Mouse (Mus musculus): Measurements from ENCODE around the gene Adrm1. TPM values are rescaled to one million over a fixed set of nuclear protein-coding genes. Genes with fewer than 3 reads are reported as not detected.
"Not testable (repeated sequence)": the region's sequence is repeated elsewhere in the genome, so short reads cannot be mapped to it uniquely, and the experiment has no call there.

Adrm1 gene
- 10 to 100 TPM; 87.1 to 95.9 TPM for total RNA-seq (2021)
- long read RNA-seq, experiment 1, transcript Adrm1-201 (10 exons, 1,535 nt): major isoform, 198 of 221 reads
- long read RNA-seq, experiment 1, partial matches to known transcripts: 0 of 221 reads
- long read RNA-seq, experiment 1, other reads (novel, unspliced or antisense): 23 of 221 reads
- long read RNA-seq, experiment 2, full-length matches to known transcripts: 161 of 184 reads
- long read RNA-seq, experiment 2, partial matches to known transcripts: 7 of 184 reads
- long read RNA-seq, experiment 2, other reads (novel, unspliced or antisense): 16 of 184 reads

DNA sequence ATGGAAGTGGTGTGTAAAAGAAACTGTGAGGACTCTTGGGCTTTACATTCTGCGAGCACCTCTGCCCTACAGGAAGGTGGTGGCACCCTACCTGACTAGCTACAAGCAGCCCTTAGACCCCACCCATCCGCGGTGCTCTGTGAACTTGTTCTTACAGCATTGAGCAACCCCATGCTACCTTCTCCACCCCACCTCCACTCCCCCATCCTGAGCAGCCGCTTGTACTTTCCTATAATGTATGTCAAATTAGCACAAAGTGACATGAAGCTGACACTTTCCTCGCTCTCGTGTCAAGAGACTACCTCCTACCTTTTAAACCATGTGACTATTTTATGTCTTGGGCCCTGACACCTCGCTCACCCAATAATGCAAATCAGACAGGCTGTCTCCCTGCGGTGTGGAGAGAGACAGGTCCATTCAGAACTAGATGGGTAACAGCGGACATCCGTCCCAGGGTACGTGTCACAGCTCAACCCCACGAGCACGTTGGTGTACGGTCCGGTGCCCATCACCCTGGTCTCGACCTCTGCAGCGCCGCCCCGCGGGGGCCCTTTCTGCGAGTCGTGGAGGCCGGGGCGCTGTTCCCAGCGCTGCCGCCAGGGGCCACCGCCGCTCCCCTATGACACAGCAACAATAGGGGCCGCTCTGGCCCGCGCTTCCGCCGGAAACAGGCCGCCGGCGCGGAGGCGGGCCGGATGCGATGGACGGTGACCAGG is at the start of gene Adrm1:
Gene Adrm1, plus strand, starts transcription at position 680 of the 716 bp plus-strand sequence.
- peak; percentile 99 for DNase-seq
- intact Hi-C loops (cut with DNase I): loop anchor here (5.0 kb wide), 1 partner anchor 199 kb away; no protein-coding TSS in a partner anchor

- intact Hi-C loops (cut with DNase I): no loop called here
- DNase-seq: no peak
These were observed 47.1 kb upstream of the Adrm1 start for GRCm38 (mm10) chr2:180124192-180124591.

GRCm38 (mm10) chr2:180126195-180126594 is 45.1 kb upstream of the Adrm1 start:
- intact Hi-C loops (cut with DNase I): no loop called here
- peak; percentile 49 to 51 for DNase-seq

GRCm38 (mm10) chr2:180127675-180128074 is 43.6 kb upstream of the Adrm1 start:
- intact Hi-C loops (cut with DNase I): no loop called here
- DNase-seq: no peak

DNA sequence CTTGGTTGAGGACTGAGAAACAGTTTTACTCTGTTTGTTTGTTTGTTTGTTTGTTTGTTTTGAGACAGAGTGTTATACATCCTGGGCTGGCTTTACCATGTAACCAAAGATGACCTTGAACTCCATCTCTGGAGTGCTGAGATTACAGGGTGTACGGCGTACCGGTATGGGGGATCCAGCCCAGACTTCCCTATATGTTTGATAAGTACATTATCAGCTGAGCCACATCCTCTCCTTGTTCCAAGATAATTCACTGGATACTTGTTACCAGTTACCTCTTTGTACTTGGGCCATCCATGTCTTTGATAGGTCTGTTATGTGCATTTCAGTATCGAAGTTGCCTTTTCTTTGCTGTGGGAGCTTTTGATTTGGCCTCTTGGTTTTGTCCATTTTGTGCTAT is 38.1 kb upstream of the Adrm1 start:
- no peak for DNase-seq
- intact Hi-C loops (cut with DNase I): no loop called here

GRCm38 (mm10) chr2:180133911-180134310 is 37.4 kb upstream of the Adrm1 start:
- no peak for DNase-seq
- intact Hi-C loops (cut with DNase I): no loop called here

DNA sequence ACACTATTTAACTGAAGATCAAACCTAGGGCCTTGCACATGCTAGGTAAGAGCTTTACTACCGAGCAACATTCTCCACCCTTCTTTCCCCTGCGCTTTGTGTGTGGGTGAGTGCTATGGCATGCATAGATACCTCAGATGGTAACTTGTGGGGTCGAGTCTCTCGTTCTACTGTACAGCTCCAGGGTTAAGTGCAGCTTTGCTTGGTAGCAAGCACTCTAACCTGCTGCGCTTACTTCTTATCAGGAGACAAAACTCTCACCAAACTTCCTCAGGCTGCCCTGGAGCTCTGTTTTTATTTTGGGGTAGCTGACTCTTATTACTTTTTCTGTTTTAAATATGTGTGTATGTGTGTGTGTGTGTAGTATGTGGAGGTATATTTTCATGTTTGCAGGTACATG is 35.9 kb upstream of the Adrm1 start:
- intact Hi-C loops (cut with DNase I): no loop called here
- DNase-seq: no peak

DNA sequence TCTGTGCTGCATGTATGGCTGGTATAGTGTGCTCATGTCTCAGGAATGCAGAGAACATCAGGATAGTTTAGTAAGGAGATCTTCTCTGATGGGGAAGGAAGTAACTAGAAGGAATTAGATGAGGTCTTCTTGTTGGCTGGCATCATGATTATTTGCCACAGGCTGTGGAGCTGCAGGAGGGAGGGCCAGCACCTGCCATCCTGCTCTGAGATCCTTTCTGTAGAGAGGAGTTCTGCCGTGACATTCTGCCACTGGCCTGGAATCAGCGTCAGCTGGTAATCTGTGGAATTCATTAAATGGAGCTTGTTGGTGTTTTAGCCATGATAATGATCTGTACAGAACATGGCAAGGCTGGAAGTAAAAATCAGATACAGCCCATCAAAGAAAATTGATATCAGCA is 25.2 kb upstream of the Adrm1 start:
- intact Hi-C loops (cut with DNase I): no loop called here
- no peak for DNase-seq

DNA sequence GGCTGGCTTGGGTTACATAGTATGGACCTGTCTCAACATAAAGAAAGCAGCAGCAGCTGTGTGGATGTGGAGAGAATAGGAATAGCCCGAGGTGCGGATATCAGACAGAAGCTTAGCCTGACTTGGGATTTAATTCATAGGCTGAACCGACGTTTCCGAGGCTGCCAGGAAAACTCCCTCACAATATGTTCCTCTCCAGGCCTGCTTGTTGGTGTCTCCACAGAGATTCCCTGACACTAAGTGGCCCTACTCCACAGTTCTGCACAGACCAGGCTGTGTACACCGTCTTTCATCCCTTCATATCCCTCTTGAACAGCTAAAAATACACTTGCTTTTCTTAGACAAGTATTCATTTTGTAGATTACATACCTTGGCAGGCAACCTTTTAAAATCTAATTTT is 23.9 kb upstream of the Adrm1 start:
- no peak for DNase-seq
- intact Hi-C loops (cut with DNase I): no loop called here

- DNase-seq: no peak
- intact Hi-C loops (cut with DNase I): no loop called here
These were observed 22.7 kb upstream of the Adrm1 start for GRCm38 (mm10) chr2:180148551-180148950.

DNA sequence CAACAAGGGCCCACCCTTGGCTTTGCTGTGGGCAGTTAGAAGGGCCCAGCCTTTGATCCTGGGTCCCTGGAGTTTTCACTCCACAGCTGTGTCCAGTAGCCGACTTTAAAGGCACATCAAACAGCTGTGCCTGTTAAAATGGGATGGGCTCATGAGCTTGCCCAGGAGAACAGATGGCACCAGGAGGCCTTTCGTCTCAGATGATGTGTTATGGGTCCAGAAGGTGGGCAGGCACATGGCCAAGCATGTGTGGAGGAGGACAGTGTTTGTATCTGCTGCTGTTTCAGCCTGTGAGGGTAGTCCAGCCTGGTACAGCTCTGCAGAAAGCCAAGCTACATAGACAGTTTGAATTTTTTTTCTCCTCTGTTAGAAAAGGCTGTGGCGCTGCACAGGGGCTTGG is 16.5 kb upstream of the Adrm1 start:
- intact Hi-C loops (cut with DNase I): no loop called here
- DNase-seq: no peak

DNA sequence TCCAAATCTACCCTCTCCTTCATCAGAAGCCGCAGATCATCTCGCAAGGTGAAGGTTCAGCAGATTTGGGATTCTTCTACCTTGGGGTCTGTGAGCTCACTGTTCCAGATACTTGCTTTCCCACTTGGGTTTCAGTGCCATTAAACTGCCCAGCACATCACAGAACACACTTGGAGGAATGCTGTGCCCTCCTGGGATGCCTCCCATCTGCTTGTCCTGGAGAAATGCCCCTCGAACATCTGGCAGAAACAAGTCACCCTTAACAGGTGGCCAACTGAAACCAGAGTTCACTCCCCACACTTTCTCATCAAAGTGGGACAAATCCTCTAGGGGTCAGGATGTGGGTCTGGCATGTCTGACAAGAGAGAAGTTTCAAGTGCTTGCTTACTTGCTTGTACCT is 12.7 kb upstream of the Adrm1 start:
- no peak for DNase-seq
- intact Hi-C loops (cut with DNase I): no loop called here

DNA sequence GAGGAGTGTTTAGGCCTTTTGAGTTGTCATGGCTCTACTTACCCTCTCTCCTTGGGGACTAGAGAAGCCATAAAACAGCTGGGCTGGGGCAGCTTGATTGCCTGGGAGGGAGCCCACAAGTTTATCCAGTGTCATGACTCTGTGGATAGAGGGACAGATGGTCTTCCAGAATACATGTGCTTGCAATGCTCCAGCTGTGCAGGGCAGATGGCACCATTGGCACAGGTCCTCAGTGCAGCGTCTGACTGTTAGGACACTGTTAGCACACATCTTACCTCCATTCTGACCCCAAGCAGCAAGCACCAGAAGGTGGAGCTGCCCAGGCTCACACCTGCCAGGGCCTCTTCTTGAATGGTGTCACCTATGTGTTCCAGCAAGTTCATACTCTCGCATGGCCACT is 5.4 kb upstream of the Adrm1 start:
- no peak for DNase-seq
- intact Hi-C loops (cut with DNase I): no loop called here

DNA sequence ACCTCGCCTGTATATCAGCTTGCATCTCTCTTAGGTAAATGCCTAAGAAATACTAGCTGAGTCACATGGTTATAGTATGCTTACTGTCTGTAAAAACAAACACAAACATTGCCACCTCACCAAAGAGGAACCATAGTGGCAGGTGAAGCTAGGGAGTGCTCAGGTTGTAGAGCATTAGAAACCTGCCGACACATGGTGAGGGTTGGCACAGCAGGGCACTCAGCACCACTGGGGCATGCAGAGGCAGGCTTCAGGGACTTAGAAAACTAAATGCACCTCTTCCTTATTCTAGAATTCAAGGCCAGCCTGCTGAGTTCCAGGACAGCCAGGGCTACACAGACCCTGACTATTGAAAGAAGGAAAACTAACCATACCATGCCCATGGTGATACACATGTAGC is 4.4 kb upstream of the Adrm1 start:
- intact Hi-C loops (cut with DNase I): no loop called here
- DNase-seq: no peak

DNA sequence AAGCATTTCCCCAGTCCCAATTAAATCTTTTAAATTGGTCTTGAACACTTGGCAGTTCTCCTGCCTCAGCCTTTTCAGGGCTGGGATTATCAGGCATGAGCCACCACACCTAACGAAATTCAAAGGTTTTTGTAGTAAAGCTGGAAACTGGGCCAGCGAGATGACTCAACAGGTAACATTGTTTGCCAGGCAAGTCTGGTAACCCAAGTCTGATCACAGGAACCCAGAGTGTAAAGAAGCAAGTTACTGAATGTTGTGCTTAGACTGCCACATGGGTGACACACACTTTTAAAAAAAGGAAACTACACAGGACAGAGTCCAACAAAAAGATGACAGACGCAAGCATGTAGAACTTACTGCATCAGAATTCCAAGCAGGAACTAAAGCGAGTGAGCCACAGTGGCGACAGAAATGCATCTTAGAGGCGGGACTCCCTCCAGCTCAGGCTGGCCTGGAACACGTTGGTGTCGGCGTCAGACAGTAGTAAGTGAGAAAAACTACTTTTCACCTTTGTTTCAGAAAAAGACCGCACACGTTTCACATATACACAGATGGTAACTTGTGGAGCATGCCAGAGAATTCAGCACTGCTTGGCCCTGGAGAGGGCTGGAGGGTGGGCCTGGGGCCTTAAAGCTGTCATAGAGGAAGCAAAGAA is 1.0 kb upstream of the Adrm1 start:
- intact Hi-C loops (cut with DNase I): loop anchor here (5.0 kb wide), 1 partner anchor 198 kb away; no protein-coding TSS in a partner anchor
- no peak for DNase-seq

GRCm38 (mm10) chr2:180171522-180172070 is 311 bp downstream of the Adrm1 start:
- intact Hi-C loops (cut with DNase I): loop anchor here (2.0 to 5.0 kb wide), 2 partner anchors 79 to 199 kb away; no protein-coding TSS in a partner anchor
- no peak for DNase-seq

DNA sequence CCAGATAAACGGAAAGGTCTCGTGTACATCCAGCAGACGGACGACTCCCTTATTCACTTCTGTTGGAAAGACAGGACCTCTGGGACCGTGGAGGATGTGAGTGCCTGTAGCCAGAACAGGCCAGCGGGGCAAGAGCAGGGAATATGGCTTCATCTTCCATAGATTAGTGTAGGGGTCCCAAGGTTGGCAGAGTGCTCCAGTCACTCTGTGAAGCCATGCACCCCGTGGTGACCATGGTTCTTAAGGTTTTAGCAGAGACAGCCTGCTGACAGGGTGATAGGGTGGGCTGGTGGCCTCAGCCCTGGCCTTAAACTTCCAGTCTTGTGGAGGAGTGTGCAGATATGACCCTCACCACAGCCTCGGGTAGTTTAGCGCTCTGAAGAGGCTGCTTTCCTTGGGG is 867 bp downstream of the Adrm1 start:
- DNase-seq: no peak
- intact Hi-C loops (cut with DNase I): loop anchor here (2.0 to 5.0 kb wide), 2 partner anchors 79 to 200 kb away; no protein-coding TSS in a partner anchor

- intact Hi-C loops (cut with DNase I): loop anchor here (2.0 to 5.0 kb wide), 2 partner anchors 78 to 201 kb away; no protein-coding TSS in a partner anchor
These were observed 1.9 kb downstream of the Adrm1 start for GRCm38 (mm10) chr2:180173163-180173562.

DNA sequence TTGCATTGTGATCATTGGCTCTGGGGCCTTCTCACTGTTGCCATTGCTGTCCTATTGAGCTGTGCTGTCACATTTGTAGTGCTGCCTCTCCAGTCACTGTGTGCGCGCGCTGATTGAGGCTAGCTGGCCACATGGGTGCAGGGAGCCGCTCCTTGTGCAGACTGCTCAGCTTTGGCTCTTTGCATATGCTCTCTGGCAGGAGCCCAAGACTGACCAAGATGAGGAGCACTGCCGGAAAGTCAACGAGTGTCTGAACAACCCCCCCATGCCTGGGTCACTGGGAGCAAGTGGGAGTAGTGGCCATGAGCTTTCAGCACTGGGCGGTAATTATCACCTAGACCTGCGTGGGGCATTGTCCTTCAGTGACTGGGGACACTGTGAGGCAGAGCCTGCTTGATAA is 2.4 kb downstream of the Adrm1 start:
- DNase-seq: not testable (repeated sequence)
- intact Hi-C loops (cut with DNase I): loop anchor here (2.0 to 5.0 kb wide), 2 partner anchors 77 to 201 kb away; no protein-coding TSS in a partner anchor

More at GRCm38 (mm10) chr2:180173163-180173562, 1.9 kb downstream of the Adrm1 start:
- no peak for DNase-seq

DNA sequence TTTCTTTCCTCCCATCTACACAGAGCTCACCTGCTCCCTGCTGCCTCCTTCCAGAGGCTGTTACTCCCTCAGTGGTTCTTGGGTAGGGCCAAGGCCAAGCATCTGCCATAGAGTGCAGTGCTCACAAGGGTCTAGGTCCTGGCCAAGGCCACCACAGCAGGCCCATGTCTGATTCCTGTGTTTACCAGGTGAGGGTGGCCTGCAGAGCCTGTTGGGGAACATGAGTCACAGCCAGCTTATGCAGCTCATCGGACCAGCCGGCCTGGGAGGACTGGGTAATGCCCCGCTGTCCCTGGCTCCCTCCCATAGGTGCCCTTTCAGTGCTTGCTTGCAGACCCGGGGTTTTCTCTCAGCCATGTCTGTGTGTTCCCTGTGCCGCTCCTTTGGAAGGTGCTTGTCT is 2.8 kb downstream of the Adrm1 start:
- DNase-seq: no peak
- intact Hi-C loops (cut with DNase I): loop anchor here (5.0 kb wide), 1 partner anchor 202 kb away; no protein-coding TSS in a partner anchor

DNA sequence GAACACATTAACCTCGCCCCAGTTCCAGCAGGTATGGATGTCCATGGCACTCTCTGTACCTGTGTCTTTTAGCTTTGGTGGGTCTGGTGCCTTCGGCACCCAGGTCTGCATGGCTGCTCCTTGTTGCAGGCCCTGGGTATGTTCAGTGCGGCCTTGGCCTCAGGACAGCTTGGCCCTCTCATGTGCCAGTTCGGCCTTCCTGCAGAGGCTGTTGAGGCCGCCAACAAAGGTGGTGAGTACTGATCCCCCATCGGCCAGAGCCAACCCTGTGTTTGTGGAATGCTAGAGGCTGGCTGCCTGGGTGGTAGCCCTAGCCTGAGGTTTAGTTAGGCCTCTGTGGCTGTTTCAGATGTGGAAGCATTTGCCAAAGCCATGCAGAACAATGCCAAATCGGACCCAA is 4.4 kb downstream of the Adrm1 start:
- no peak for DNase-seq
- intact Hi-C loops (cut with DNase I): no loop called here

Measured in heart, postnatal 14 days (tissue).